Mouse (Mus musculus) forebrain, embryonic 10.5 days (tissue): Measurements from ENCODE around the gene Celf2. TPM values are rescaled to one million over a fixed set of nuclear protein-coding genes. Genes with fewer than 3 reads are reported as not detected.

Experiments used
- DNase-seq: peaks from one replicate; pipeline ENCODE4 v3.0.0-alpha.2; 2017; ENCODE audit warnings: low spot score; ENCODE audit errors: extremely low spot score
- H3K27ac ChIP-seq: fragments of 300-500 bp; sonication (generic); 2 replicates; pipeline ENCODE4 v1.5.1; 2016; ENCODE audit warnings: mild to moderate bottlenecking
- H3K27me3 ChIP-seq: fragments of 300-500 bp; sonication (generic); 2 replicates; pipeline ENCODE4 v1.6.1; 2016; ENCODE audit warnings: mild to moderate bottlenecking; ENCODE audit not compliant: poor library complexity, severe bottlenecking
- H3K36me3 ChIP-seq: fragments of 300-500 bp; sonication (generic); replicated peaks from 2 replicates; pipeline ENCODE4 v1.6.1; 2016; ENCODE audit warnings: mild to moderate bottlenecking, moderate library complexity
- H3K4me1 ChIP-seq: fragments of 300-500 bp; sonication (generic); 2 replicates; pipeline ENCODE4 v1.6.1; 2016
- H3K4me3 ChIP-seq: fragments of 300-500 bp; sonication (generic); 2 replicates; pipeline ENCODE4 v1.5.1; 2016; ENCODE audit warnings: mild to moderate bottlenecking, moderate library complexity
- H3K9me3 ChIP-seq: fragments of 300-500 bp; sonication (generic); 2 replicates; pipeline ENCODE4 v1.6.1; 2016; ENCODE audit warnings: mild to moderate bottlenecking, moderate library complexity
- WGBS: fragments of 180-500 bp; shearing (Covaris S2); methylation state at CpG from one replicate; pipeline ENCODE4 v1.1.7; 2016; 5-methylcytosine and 5-hydroxymethylcytosine counted together
- polyA plus RNA-seq: library from polyadenylated mRNA; unstranded; fragments of >200 nt; fragmentation: Nextera tagmentation; extraction: Ambion mirVana; gene quantifications from 2 replicates; pipeline ENCODE4 v1.2.1, GENCODE M21; 2016

Celf2 gene
- polyA plus RNA-seq, 1 experiment from 2014 or later: 58.2 TPM

- WGBS: 87% methylated on average over 1 of the region's 1 CpGs
- no peaks in the 10 kb centered on the region for H3K36me3 ChIP-seq
- no peak overlapping the region for H3K4me3 ChIP-seq
- no peaks in the 10 kb centered on the region for H3K4me1 ChIP-seq
- H3K27ac ChIP-seq: no peak overlapping the region
- H3K27me3 ChIP-seq: no peaks in the 10 kb centered on the region
- no peaks in the 10 kb centered on the region for H3K9me3 ChIP-seq
- no peak for DNase-seq
Observed at GRCm38 (mm10) chr2:6569040-6569542, 940.3 kb downstream of the Celf2 start.

GRCm38 (mm10) chr2:6565175-6565574 lies 944.2 kb downstream of the Celf2 start:
- Histone ChIP-seq H3K36me3 (peaks cover 7% of the 10 kb centered on the region), H3K27me3 (no peaks in the 10 kb centered on the region), H3K27ac (no peak overlapping the region), H3K4me1 (no peaks in the 10 kb centered on the region), H3K9me3 (no peaks in the 10 kb centered on the region), H3K4me3 (no peak overlapping the region)
- DNase-seq: no peak
- WGBS: 93% methylated on average over 3 of the region's 3 CpGs

- Histone ChIP-seq H3K4me3 (no peak overlapping the region), H3K27ac (no peak overlapping the region), H3K9me3 (no peaks in the 10 kb centered on the region), H3K27me3 (no peaks in the 10 kb centered on the region), H3K36me3 (peaks cover 19% of the 10 kb centered on the region), H3K4me1 (no peaks in the 10 kb centered on the region)
- 88% methylated on average over 3 of the region's 3 CpGs for WGBS
- DNase-seq: no peak
Observed at GRCm38 (mm10) chr2:6561337-6561736, 948.0 kb downstream of the Celf2 start.

- Histone ChIP-seq H3K4me1 (no peaks in the 10 kb centered on the region), H3K9me3 (no peaks in the 10 kb centered on the region), H3K4me3 (no peak overlapping the region), H3K27me3 (no peaks in the 10 kb centered on the region), H3K36me3 (peaks cover 19% of the 10 kb centered on the region), H3K27ac (no peak overlapping the region)
- WGBS: 95% methylated on average over 3 of the region's 3 CpGs
- DNase-seq: no peak
Observed at GRCm38 (mm10) chr2:6560802-6561201, 948.6 kb downstream of the Celf2 start.

- DNase-seq: no peak
- 95% methylated on average over 2 of the region's 2 CpGs for WGBS
- peaks cover 19% of the 10 kb centered on the region for H3K36me3 ChIP-seq
Observed at GRCm38 (mm10) chr2:6559581-6559980, 949.8 kb downstream of the Celf2 start.

GRCm38 (mm10) chr2:6558303-6559254 lies 950.8 kb downstream of the Celf2 start:
- Histone ChIP-seq H3K27ac (0 out of 2 replicates have a peak overlapping the region, but pooled peaks have one; percentile 30), H3K27me3 (no peaks in the 10 kb centered on the region), H3K9me3 (no peaks in the 10 kb centered on the region), H3K4me3 (no peak overlapping the region), H3K36me3 (peaks cover 25% of the 10 kb centered on the region), H3K4me1 (no peaks in the 10 kb centered on the region)
- 90% methylated on average over 14 of the region's 14 CpGs for WGBS
- DNase-seq: no peak

More at GRCm38 (mm10) chr2:6559581-6559980, 949.8 kb downstream of the Celf2 start:
- no peak overlapping the region for H3K27ac ChIP-seq
- no peaks in the 10 kb centered on the region for H3K9me3 ChIP-seq
- H3K4me1 ChIP-seq: no peaks in the 10 kb centered on the region
- H3K27me3 ChIP-seq: no peaks in the 10 kb centered on the region
- H3K4me3 ChIP-seq: no peak overlapping the region

- no peak for DNase-seq
Observed at GRCm38 (mm10) chr2:6557749-6558148, 951.6 kb downstream of the Celf2 start.

GRCm38 (mm10) chr2:6556913-6557312 lies 952.5 kb downstream of the Celf2 start:
- Histone ChIP-seq H3K4me3 (no peak overlapping the region), H3K27me3 (no peaks in the 10 kb centered on the region), H3K27ac (no peak overlapping the region), H3K36me3 (peaks cover 31% of the 10 kb centered on the region), H3K4me1 (peaks cover 4% of the 10 kb centered on the region; the same call in 1 of the 2 replicates), H3K9me3 (no peaks in the 10 kb centered on the region)
- DNase-seq: no peak
- WGBS: 97% methylated on average over 2 of the region's 2 CpGs

More at GRCm38 (mm10) chr2:6557749-6558148, 951.6 kb downstream of the Celf2 start:
- no peak overlapping the region for H3K27ac ChIP-seq
- H3K4me3 ChIP-seq: no peak overlapping the region
- WGBS: 90% methylated on average over 3 of the region's 3 CpGs
- peaks cover 29% of the 10 kb centered on the region for H3K36me3 ChIP-seq
- H3K9me3 ChIP-seq: no peaks in the 10 kb centered on the region
- no peaks in the 10 kb centered on the region for H3K27me3 ChIP-seq
- H3K4me1 ChIP-seq: 0 out of 2 replicates have a peak, but pooled peaks cover under 1% of the 10 kb centered on the region

- Histone ChIP-seq H3K27ac (0 out of 2 replicates have a peak overlapping the region, but pooled peaks have one; percentile 30), H3K4me3 (no peak overlapping the region), H3K27me3 (no peaks in the 10 kb centered on the region), H3K4me1 (peaks cover 8% of the 10 kb centered on the region; the same call in 1 of the 2 replicates), H3K9me3 (no peaks in the 10 kb centered on the region), H3K36me3 (peaks cover 21% of the 10 kb centered on the region; the same call in 1 of the 2 replicates)
- DNase-seq: no peak
- WGBS: 94% methylated on average over 7 of the region's 7 CpGs
Observed at GRCm38 (mm10) chr2:6553656-6554055, 955.7 kb downstream of the Celf2 start.

- no peak overlapping the region for H3K27ac ChIP-seq
- no peaks in the 10 kb centered on the region for H3K9me3 ChIP-seq
- 97% methylated on average over 7 of the region's 7 CpGs for WGBS
- no peak overlapping the region for H3K4me3 ChIP-seq
- H3K27me3 ChIP-seq: no peaks in the 10 kb centered on the region
- H3K4me1 ChIP-seq: peaks cover 36% of the 10 kb centered on the region
- DNase-seq: no peak
- peaks cover 15% of the 10 kb centered on the region; the same call in 1 of the 2 replicates for H3K36me3 ChIP-seq
Observed at GRCm38 (mm10) chr2:6549251-6549650, 960.1 kb downstream of the Celf2 start.

GRCm38 (mm10) chr2:6547139-6547664 lies 962.2 kb downstream of the Celf2 start:
- Histone ChIP-seq H3K9me3 (no peaks in the 10 kb centered on the region), H3K4me3 (peak overlapping the region; percentile 18; the same call in 1 of the 2 replicates), H3K27ac (peak overlapping the region; percentile 88), H3K4me1 (peaks cover 32% of the 10 kb centered on the region), H3K36me3 (peaks cover 5% of the 10 kb centered on the region; the same call in 1 of the 2 replicates), H3K27me3 (no peaks in the 10 kb centered on the region)
- 28% methylated on average over 9 of the region's 9 CpGs for WGBS
- peak; percentile 70 for DNase-seq

GRCm38 (mm10) chr2:6546462-6547138 lies 962.8 kb downstream of the Celf2 start:
- H3K9me3 ChIP-seq: no peaks in the 10 kb centered on the region
- peaks cover 4% of the 10 kb centered on the region; the same call in 1 of the 2 replicates for H3K36me3 ChIP-seq
- H3K27me3 ChIP-seq: no peaks in the 10 kb centered on the region
- peak overlapping the region; percentile 88 for H3K27ac ChIP-seq
- peak overlapping the region; percentile 18; the same call in 1 of the 2 replicates for H3K4me3 ChIP-seq
- DNase-seq: no peak
- H3K4me1 ChIP-seq: peaks cover 32% of the 10 kb centered on the region
- WGBS: 44% methylated on average over 14 of the region's 14 CpGs
